Mouse (Mus musculus) heart, postnatal 0 days (tissue): ENCODE measurements around the gene Il3. TPM values are rescaled to one million over a fixed set of nuclear protein-coding genes. Genes with fewer than 3 reads are reported as not detected.

Source experiments
- ATAC-seq: fragments of 200-750 bp; cut with Nextera tagmentation; 2 replicates; pipeline ENCODE4 v1.8.0; 2017; ENCODE audit warnings: low read depth, moderate number of reproducible peaks, moderate library complexity; ENCODE audit not compliant: insufficient read depth
- DNase-seq: peaks from one replicate; pipeline ENCODE4 v3.0.0-alpha.2; 2016; ENCODE audit warnings: low spot score
- H3K27ac ChIP-seq: fragments of 300-500 bp; sonication (generic); 2 replicates; pipeline ENCODE4 v1.5.1; 2014; ENCODE audit warnings: low read depth, mild to moderate bottlenecking
- H3K27me3 ChIP-seq: fragments of 300-500 bp; sonication (generic); 2 replicates; pipeline ENCODE4 v1.6.1; 2014; ENCODE audit warnings: low read length, mixed read lengths; ENCODE audit not compliant: control insufficient read depth, insufficient read depth
- H3K36me3 ChIP-seq: fragments of 300-500 bp; sonication (generic); replicated peaks from 2 replicates; pipeline ENCODE4 v1.6.1; 2014; ENCODE audit warnings: low read length, mixed read lengths; ENCODE audit not compliant: control insufficient read depth, insufficient read depth
- H3K4me1 ChIP-seq: fragments of 300-500 bp; sonication (generic); 2 replicates; pipeline ENCODE4 v1.6.1; 2014; ENCODE audit warnings: antibody characterized with exemption; ENCODE audit not compliant: control insufficient read depth, insufficient read depth
- H3K4me2 ChIP-seq: fragments of 300-500 bp; sonication (generic); 2 replicates; pipeline ENCODE4 v1.6.1; 2014; ENCODE audit warnings: low read depth, mild to moderate bottlenecking, low read length, moderate library complexity
- H3K4me3 ChIP-seq: fragments of 300-500 bp; sonication (generic); 2 replicates; pipeline ENCODE4 v1.5.1; 2014; ENCODE audit warnings: low read depth, low read length
- H3K9ac ChIP-seq: fragments of 300-500 bp; sonication (generic); replicated peaks from 2 replicates; pipeline ENCODE4 v1.6.1; 2014; ENCODE audit warnings: low read depth, low read length, mixed read lengths
- H3K9me3 ChIP-seq: fragments of 300-500 bp; sonication (generic); replicated peaks from 2 replicates; pipeline ENCODE4 v1.6.1; 2016; ENCODE audit warnings: low read length; ENCODE audit not compliant: control insufficient read depth
- CTCF ChIP-seq: IDR thresholded peaks from 2 replicates; pipeline ENCODE4 v1.5.1; 2016; ENCODE audit warnings: antibody characterized with exemption, control low read depth, low read depth
- EP300 ChIP-seq: IDR thresholded peaks from 2 replicates; pipeline ENCODE4 v1.6.1; 2016; ENCODE audit warnings: antibody characterized with exemption, low read depth
- WGBS: fragments of 180-500 bp; shearing (Covaris S2); extraction: QIAGEN DNeasy Blood & Tissue Kit; methylation state at CpG from one replicate; pipeline ENCODE4 v1.1.7; 2014; 5-methylcytosine and 5-hydroxymethylcytosine counted together
- polyA plus RNA-seq: library from polyadenylated mRNA; unstranded; fragments of >200 nt; fragmentation: Nextera tagmentation; extraction: Ambion mirVana; gene quantifications from 2 replicates; pipeline ENCODE4 v1.2.1, GENCODE M21; 2015
- total RNA-seq: library from RNA; depleted of rRNA; stranded (reverse); fragments of >200 nt; gene quantifications from 2 replicates; pipeline ENCODE4 v1.2.3, GENCODE M21; 2014; ENCODE audit warnings: low replicate concordance; rRNA removed

Il3 gene
- total and polyA plus RNA-seq, 2 experiments from 2014 or later, result not detected

DNA sequence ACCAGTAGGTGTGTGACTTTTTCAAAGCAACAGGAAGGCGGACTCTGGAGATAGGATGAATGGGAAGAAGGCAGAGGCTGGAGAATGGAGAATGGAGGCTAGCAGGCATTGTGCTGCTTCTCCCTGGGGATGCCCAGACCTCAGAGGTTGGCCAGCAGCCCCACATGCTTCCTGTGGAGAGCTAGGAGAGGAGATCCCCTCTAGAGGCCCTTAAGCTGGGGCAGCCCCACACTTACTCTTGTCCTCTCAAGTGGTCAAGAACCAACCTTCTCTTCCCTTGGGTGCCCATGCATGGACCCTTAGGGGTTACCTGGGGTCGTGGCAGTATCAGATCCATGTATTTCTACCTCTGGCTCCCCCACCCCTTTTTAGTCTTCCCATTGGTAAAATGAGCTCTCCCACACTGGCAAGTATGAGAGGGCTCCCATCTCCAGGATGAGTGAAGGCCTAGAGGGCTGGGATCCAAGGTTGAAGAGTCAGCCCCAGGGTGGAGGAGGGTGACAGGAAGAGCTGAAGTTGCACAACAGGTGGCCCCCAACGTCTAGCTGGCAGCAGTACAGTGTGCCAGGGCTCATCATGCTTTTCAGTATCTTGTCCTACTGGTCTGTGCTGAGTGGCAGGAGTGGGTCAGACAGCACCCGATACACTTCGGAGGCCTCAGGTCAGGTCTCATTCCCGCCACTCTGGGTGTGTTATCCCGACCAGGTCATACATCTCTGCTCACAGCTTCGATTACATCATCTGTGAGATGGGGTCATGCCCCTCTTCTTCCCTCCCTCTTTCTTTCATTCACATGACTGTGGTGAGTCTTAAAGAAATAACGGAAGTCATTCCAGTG is 43.2 kb downstream of the Il3 start:
- Histone ChIP-seq H3K9ac (no peak overlapping the region), H3K4me1 (0 out of 2 replicates have a peak, but pooled peaks cover 4% of the 10 kb centered on the region), H3K4me3 (no peak overlapping the region), H3K36me3 (no peaks in the 10 kb centered on the region), H3K27ac (no peak overlapping the region), H3K9me3 (no peaks in the 10 kb centered on the region), H3K27me3 (no peaks in the 10 kb centered on the region), H3K4me2 (no peak overlapping the region)
- ATAC-seq (no peak), DNase-seq (no peak)
- 75% methylated on average over 9 of the region's 9 CpGs for WGBS
- TF ChIP-seq CTCF, result no peak
- TF ChIP-seq EP300, result no peak

DNA sequence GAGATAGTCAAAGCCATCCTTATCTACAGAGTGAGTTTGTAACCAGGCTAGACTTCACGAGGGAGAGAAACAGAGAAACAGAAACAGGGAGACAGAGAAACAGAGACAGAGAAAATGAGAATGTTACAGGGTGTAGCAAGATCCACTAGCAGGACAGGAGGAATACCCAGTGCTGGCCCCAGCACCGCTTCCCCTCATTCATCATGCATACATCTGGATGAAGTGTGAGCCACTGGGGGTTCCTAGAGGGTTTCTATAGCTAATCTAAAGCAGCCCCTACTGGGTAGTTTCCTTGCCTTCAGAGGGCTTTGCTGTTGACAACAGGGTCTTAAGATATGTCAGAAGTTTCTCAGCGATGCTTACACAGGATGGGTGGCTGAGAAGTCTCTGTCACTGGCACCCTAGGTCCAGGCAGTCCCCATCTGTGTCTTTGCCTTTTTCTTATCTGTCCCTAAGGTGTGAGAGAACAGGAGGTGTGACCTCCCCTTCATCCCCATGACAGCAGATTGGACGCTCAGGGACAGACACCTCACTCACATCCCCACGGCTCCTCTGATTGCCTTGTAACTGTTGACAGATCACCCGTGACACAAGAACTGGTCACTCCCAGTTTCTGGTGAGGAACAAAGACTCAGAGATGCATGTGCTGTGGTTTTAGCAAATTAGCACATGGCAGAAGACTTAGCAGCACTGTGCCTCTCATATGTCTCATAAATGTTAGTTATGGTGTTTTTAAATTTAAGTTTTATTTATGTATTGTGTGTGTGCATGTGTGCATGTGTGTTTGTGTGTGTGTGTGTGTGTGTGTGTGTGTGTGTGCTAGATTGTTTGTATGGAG is 47.0 kb downstream of the Il3 start:
- Histone ChIP-seq H3K27me3 (no peaks in the 10 kb centered on the region), H3K9ac (no peak overlapping the region), H3K4me1 (0 out of 2 replicates have a peak, but pooled peaks cover 4% of the 10 kb centered on the region), H3K36me3 (no peaks in the 10 kb centered on the region), H3K4me2 (no peak overlapping the region), H3K9me3 (no peaks in the 10 kb centered on the region), H3K4me3 (no peak overlapping the region), H3K27ac (no peak overlapping the region)
- ATAC-seq (no peak), DNase-seq (no peak)
- TF ChIP-seq CTCF, result no peak
- TF ChIP-seq EP300, result no peak
- 21% methylated on average over 6 of the region's 6 CpGs for WGBS

DNA sequence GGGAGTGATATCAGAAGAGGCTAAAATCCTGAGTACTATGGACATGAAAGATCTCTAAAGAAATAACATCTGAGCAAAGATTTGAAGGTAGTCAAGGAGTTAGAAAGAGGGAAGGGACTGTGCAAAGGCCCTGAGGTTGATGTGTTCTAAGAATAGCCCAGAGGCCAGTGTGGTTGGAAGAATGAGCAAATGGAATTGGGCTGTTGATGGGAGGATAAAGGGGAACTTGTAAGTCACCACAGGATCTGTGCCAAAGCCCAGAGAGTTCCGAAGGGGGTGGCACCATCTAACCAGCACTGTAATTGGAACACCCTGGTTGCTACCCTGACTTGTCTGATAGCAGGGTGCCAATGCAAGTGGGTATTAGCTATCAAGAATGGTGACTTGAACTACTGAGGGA is 47.9 kb downstream of the Il3 start:
- Histone ChIP-seq H3K4me1 (0 out of 2 replicates have a peak, but pooled peaks cover 4% of the 10 kb centered on the region), H3K36me3 (no peaks in the 10 kb centered on the region), H3K4me3 (no peak overlapping the region), H3K9ac (no peak overlapping the region), H3K27me3 (no peaks in the 10 kb centered on the region), H3K27ac (no peak overlapping the region), H3K4me2 (no peak overlapping the region), H3K9me3 (no peaks in the 10 kb centered on the region)
- 81% methylated on average over 1 of the region's 1 CpGs for WGBS
- ATAC-seq (no peak), DNase-seq (no peak)
- TF ChIP-seq EP300 (no peak), CTCF (no peak)

DNA sequence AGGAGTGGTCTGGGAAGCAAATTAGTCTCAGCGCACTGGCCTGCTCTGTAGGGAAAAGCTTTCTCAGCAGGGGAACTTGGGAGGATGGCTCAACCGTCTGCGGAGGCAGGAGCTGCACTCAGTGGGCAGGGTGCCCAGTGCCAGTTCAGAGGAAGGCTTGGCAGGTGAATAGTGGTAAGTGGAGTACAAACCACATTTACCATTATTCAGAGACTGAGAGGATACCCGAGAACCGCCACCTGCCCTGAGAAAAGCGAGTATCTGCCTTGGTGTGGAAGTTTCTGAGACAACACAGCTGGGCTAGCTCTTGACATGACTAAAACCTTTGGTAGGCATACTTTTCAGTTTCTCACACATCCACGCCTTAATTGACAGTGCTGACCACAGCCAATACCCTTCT is 49.7 kb downstream of the Il3 start:
- no peak overlapping the region for H3K4me2 ChIP-seq
- WGBS, result 59% methylated on average over 7 of the region's 7 CpGs
- no peak for ATAC-seq
- TF ChIP-seq CTCF (no peak), EP300 (no peak)
- H3K9me3 ChIP-seq, result no peaks in the 10 kb centered on the region
- no peaks in the 10 kb centered on the region for H3K4me1 ChIP-seq
- no peak for DNase-seq
- no peak overlapping the region for H3K27ac ChIP-seq
- no peak overlapping the region for H3K4me3 ChIP-seq
- H3K36me3 ChIP-seq, result no peaks in the 10 kb centered on the region
- no peak overlapping the region for H3K9ac ChIP-seq
- H3K27me3 ChIP-seq, result no peaks in the 10 kb centered on the region

- Histone ChIP-seq H3K4me1 (no peaks in the 10 kb centered on the region), H3K27me3 (no peaks in the 10 kb centered on the region), H3K9me3 (no peaks in the 10 kb centered on the region), H3K4me2 (no peak overlapping the region), H3K9ac (no peak overlapping the region), H3K4me3 (no peak overlapping the region), H3K27ac (no peak overlapping the region), H3K36me3 (no peaks in the 10 kb centered on the region)
- WGBS, result 63% methylated on average over 6 of the region's 6 CpGs
- no peak for TF ChIP-seq EP300
- no peak for TF ChIP-seq CTCF
- DNase-seq, result no peak
- ATAC-seq, result no peak
Observed at GRCm38 (mm10) chr11:54216091-54216490, 51.0 kb downstream of the Il3 start.

Other genes starting within 250 kb of the Il3 start
- gene Slc22a4, start 239.2 kb downstream of the Il3 start, total RNA-seq, result 2.1 TPM in 2 replicates
- gene Slc22a4, start 239.2 kb downstream of the Il3 start, polyA plus RNA-seq, result 0.70 and 0.96 TPM in 2 replicates
- 14.2 and 29.3 TPM in 2 replicates for gene Pdlim4, start 198.3 kb downstream of the Il3 start, total RNA-seq
- gene Pdlim4, start 198.3 kb downstream of the Il3 start, polyA plus RNA-seq, result 23.6 and 26.6 TPM in 2 replicates
- gene P4ha2, start 167.2 kb downstream of the Il3 start, total RNA-seq, result 49.0 and 67.2 TPM in 2 replicates
- gene P4ha2, start 167.2 kb downstream of the Il3 start, polyA plus RNA-seq, result 18.9 and 19.8 TPM in 2 replicates
- not detected in 2 replicates for gene Csf2, start 17.6 kb downstream of the Il3 start, total RNA-seq
- gene Csf2, start 17.6 kb downstream of the Il3 start, polyA plus RNA-seq, result not detected in 2 replicates
- gene Acsl6, start 36.5 kb upstream of the Il3 start, total RNA-seq, result 0.04 and 0.97 TPM in 2 replicates
- gene Acsl6, start 36.5 kb upstream of the Il3 start, polyA plus RNA-seq, result 0.32 and 0.51 TPM in 2 replicates
- not detected in 2 replicates for gene Meikin, start 103.4 kb upstream of the Il3 start, total RNA-seq
- not detected in 2 replicates for gene Meikin, start 103.4 kb upstream of the Il3 start, polyA plus RNA-seq
- 22.8 and 27.2 TPM in 2 replicates for gene Fnip1, start 170.9 kb upstream of the Il3 start, total RNA-seq
- 8.0 and 8.8 TPM in 2 replicates for gene Fnip1, start 170.9 kb upstream of the Il3 start, polyA plus RNA-seq